9 mouse cellular contexts compared by ENCODE assay signal in the genomic region with DNA sequence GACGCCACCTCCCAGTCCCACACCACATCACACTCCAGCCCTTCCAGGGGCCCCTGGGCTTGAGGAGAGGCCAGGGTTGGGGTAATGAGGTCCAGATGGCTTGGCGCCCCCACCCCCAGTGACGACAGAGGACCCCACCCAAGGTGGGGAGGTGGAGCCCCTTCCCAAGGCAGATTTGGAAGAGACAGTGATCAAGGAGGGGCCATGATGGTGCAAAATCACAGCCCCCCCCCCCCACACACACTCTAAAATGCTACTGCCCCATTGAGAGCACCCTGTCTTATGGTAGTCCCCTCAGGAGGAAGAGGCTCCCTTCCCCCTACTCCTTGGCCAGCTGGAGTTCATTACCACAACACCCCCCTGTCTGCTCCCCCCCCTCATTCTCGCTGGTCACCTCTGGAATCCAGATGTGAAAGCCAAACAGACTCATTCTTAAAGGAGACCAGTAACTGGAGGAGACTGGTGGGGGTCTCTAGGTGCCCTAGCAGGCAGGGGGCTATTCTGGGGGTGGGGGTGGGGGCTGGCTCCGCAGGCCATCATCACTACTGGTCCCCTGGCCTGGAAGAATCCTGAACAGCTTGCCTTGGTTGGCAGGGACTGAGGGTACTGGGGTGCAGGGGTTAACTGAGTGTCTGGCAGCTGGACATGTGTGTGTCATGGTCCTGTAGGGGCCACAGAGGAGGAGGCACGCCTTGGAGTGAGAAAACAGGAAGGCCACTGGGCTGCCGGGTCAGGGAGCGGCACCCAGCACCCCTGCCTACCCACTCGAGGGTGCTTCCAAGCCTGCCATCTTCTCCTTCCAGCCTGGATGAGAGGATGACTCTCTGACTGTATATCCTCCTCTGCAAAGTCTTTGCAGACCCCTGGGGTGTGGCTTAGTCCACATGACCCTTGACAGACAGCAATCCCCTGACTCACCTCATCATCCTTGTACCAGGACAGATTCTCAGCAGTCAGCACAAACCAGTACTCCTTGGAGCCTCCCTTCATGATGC. TPM values are rescaled to one million over a fixed set of nuclear protein-coding genes. Genes with fewer than 3 reads are reported as not detected.
DNase-seq lines count a peak whose midpoint lies in the region; ATAC-seq lines count a peak whose summit lies in the region.
"Had no signal": no experiment of that assay in that cellular context is flagged by ENCODE, and none has a peak within 500 bp of the region (broad histone marks: within the 10 kb centered on the region; RNA-seq: fewer than 3 reads in every experiment).

No protein-coding gene starts in this region.

- peak overlapping the region; percentile 91 for H3K27ac ChIP-seq in intestine, embryonic 15.5 days
- H3K27ac ChIP-seq: liver, embryonic 13.5 days had no signal

- peak overlapping the region; percentile 60 for H3K4me2 ChIP-seq in intestine, embryonic 15.5 days (replicated peaks)
- H3K4me2 ChIP-seq: liver, embryonic 13.5 days had no signal

- 0 out of 2 replicates have a peak, but pooled peaks cover 2% of the 10 kb centered on the region for H3K27me3 ChIP-seq in intestine, embryonic 15.5 days (replicated peaks)

- peak; percentile 54 for DNase-seq in cerebellum, adult 9-11 months
- DNase-seq in cerebellum, postnatal 25 days, result no peak
- DNase-seq in urinary bladder, postnatal 25 days (ENCODE audit: low spot score), result peak; percentile 38
- DNase-seq in urinary bladder, adult 18-20 months (ENCODE audit: low spot score in 2 of 2), result no peak
- DNase-seq in frontal cortex, postnatal 36 days (ENCODE audit: low spot score in 2 of 2), result no peak
- DNase-seq: liver, embryonic 13.5 days had no signal

- H3K4me3 ChIP-seq in intestine, embryonic 15.5 days (replicated peaks), result no peak overlapping the region
- H3K4me3 ChIP-seq: liver, embryonic 13.5 days had no signal

- WGBS in intestine, embryonic 15.5 days, result 28% methylated on average over 9 of the region's 9 CpGs

- H3K9me3 ChIP-seq in intestine, embryonic 15.5 days, result no peaks in the 10 kb centered on the region
- H3K9me3 ChIP-seq: liver, embryonic 13.5 days had no signal

- peak; percentile 13 for ATAC-seq in intestine, embryonic 15.5 days
- ATAC-seq in activated CD4-positive, CD25-positive, alpha-beta regulatory T cell, adult 4 months, result no peak
- ATAC-seq in CD4-positive, CD25-positive, alpha-beta regulatory T cell, adult 4 months, result no peak

- no peak overlapping the region for H3K9ac ChIP-seq in intestine, embryonic 15.5 days
- H3K9ac ChIP-seq: liver, embryonic 13.5 days had no signal

- H3K36me3 ChIP-seq in intestine, embryonic 15.5 days, result 0 out of 2 replicates have a peak, but pooled peaks cover under 1% of the 10 kb centered on the region
- H3K36me3 ChIP-seq: liver, embryonic 13.5 days had no signal

- H3K4me1 ChIP-seq in intestine, embryonic 15.5 days (replicated peaks), result peaks cover 56% of the 10 kb centered on the region

RNA-seq across cellular contexts. Expression of a gene that starts 32.0 kb away (rescaled TPM):
- 387 and 409 TPM in 2 replicates for polyA plus RNA-seq in intestine, embryonic 15.5 days (2015; fragmentation: Nextera tagmentation; extraction: Ambion mirVana)
- polyA plus RNA-seq in activated CD4-positive, CD25-positive, alpha-beta regulatory T cell, adult 4 months (2017; shearing (Covaris generic)), result 100 to 1,000 TPM; 133 to 252 TPM
- 100 to 1,000 TPM; 162 to 183 TPM for polyA plus RNA-seq in CD4-positive, CD25-positive, alpha-beta regulatory T cell, adult 4 months (2017; shearing (Covaris generic))

RNA-seq across cellular contexts. Expression of a gene that starts 32.2 kb away (rescaled TPM):
- polyA plus RNA-seq in intestine, embryonic 15.5 days (2015; fragmentation: Nextera tagmentation; extraction: Ambion mirVana), result 38.9 and 39.8 TPM in 2 replicates
- polyA plus RNA-seq in activated CD4-positive, CD25-positive, alpha-beta regulatory T cell, adult 4 months (2017; shearing (Covaris generic)), result 10 to 100 TPM; 38.8 to 51.6 TPM
- 100 to 1,000 TPM in 1 of 2 experiments, 10 to 100 TPM in 1; 58.7 to 103 TPM for polyA plus RNA-seq in CD4-positive, CD25-positive, alpha-beta regulatory T cell, adult 4 months (2017; shearing (Covaris generic))

RNA-seq across cellular contexts. Expression of a gene that starts 32.7 kb away (rescaled TPM):
- 19.7 and 20.5 TPM in 2 replicates for polyA plus RNA-seq in intestine, embryonic 15.5 days (2015; fragmentation: Nextera tagmentation; extraction: Ambion mirVana)
- 10 to 100 TPM; 14.9 to 18.3 TPM for polyA plus RNA-seq in activated CD4-positive, CD25-positive, alpha-beta regulatory T cell, adult 4 months (2017; shearing (Covaris generic))
- 10 to 100 TPM; 18.1 to 21.3 TPM for polyA plus RNA-seq in CD4-positive, CD25-positive, alpha-beta regulatory T cell, adult 4 months (2017; shearing (Covaris generic))

RNA-seq across cellular contexts. Expression of a gene that starts 33.3 kb away (rescaled TPM):
- polyA plus RNA-seq in intestine, embryonic 15.5 days (2015; fragmentation: Nextera tagmentation; extraction: Ambion mirVana), result 12.2 and 16.4 TPM in 2 replicates
- polyA plus RNA-seq in activated CD4-positive, CD25-positive, alpha-beta regulatory T cell, adult 4 months (2017; shearing (Covaris generic)), result not detected
- polyA plus RNA-seq in CD4-positive, CD25-positive, alpha-beta regulatory T cell, adult 4 months (2017; shearing (Covaris generic)), result not detected

RNA-seq across cellular contexts. Expression of a gene that starts 59.9 kb away (rescaled TPM):
- polyA plus RNA-seq in intestine, embryonic 15.5 days (2015; fragmentation: Nextera tagmentation; extraction: Ambion mirVana), result 64.7 and 69.0 TPM in 2 replicates
- polyA plus RNA-seq in activated CD4-positive, CD25-positive, alpha-beta regulatory T cell, adult 4 months (2017; shearing (Covaris generic)), result 10 to 100 TPM; 30.4 to 34.4 TPM
- polyA plus RNA-seq in CD4-positive, CD25-positive, alpha-beta regulatory T cell, adult 4 months (2017; shearing (Covaris generic)), result 10 to 100 TPM; 33.3 to 42.0 TPM

Comparison
In these comparisons a context has a peak if more than half of its experiments do, and no peak if none do; other contexts are left out.
1. DNase-seq: peak in cerebellum, adult 9-11 months (single experiment) and urinary bladder, postnatal 25 days (single experiment); none in cerebellum, postnatal 25 days (0 of 2), urinary bladder, adult 18-20 months (0 of 2) and frontal cortex, postnatal 36 days (0 of 2).